Mouse (Mus musculus): Measurements from ENCODE around the gene Actr6. TPM values are rescaled to one million over a fixed set of nuclear protein-coding genes. Genes with fewer than 3 reads are reported as not detected.
A peak's percentile ranks its signal among the peaks of the same experiment; 100 is the strongest.

The Actr6 gene
- polyA plus RNA-seq (2014; fragmentation: Nextera tagmentation; extraction: Ambion mirVana) = 53.2 and 58.4 TPM in 2 replicates

GRCm38 (mm10) chr10:89732001-89732794, at the start of gene Actr6:
Gene Actr6, minus strand, starts transcription at chr10:89732295.
- peak within 1 kb of the TSS; percentile 70 for H3K9ac ChIP-seq
- ATAC-seq (ENCODE audit: low FRiP score) (peak; percentile 99), DNase-seq (ENCODE audit: low spot score) (peak; percentile 96)
- 1% methylated on average over 49 of the region's 49 CpGs for WGBS
- H3K9me3 ChIP-seq (ENCODE audit: control insufficient read depth, low read length) = no peaks in the 10 kb centered on the region
- peak within 1 kb of the TSS; percentile 82 for H3K27ac ChIP-seq
- peak within 1 kb of the TSS; percentile 57 for H3K4me3 ChIP-seq (replicated peaks; ENCODE audit: low read length)
- H3K36me3 ChIP-seq (replicated peaks; ENCODE audit: control insufficient read depth, insufficient read depth) = peaks cover 5% of the 10 kb centered on the region
- H3K4me2 ChIP-seq (replicated peaks) = peak within 1 kb of the TSS; percentile 77
- no peaks in the 10 kb centered on the region for H3K27me3 ChIP-seq (ENCODE audit: control insufficient read depth, insufficient read depth, low read length)
- H3K4me1 ChIP-seq (replicated peaks; ENCODE audit: control insufficient read depth, insufficient read depth, low read length) = peaks cover 11% of the 10 kb centered on the region

GRCm38 (mm10) chr10:89776029-89776428, 43.9 kb upstream of the Actr6 start:
- no peak overlapping the region for H3K9ac ChIP-seq
- ATAC-seq (ENCODE audit: low FRiP score) = no peak
- H3K4me3 ChIP-seq (replicated peaks; ENCODE audit: low read length) = no peak overlapping the region
- H3K9me3 ChIP-seq (ENCODE audit: control insufficient read depth, low read length) = no peaks in the 10 kb centered on the region
- DNase-seq (ENCODE audit: low spot score) = no peak
- no peaks in the 10 kb centered on the region for H3K27me3 ChIP-seq (ENCODE audit: control insufficient read depth, insufficient read depth, low read length)
- WGBS = 93% methylated on average over 6 of the region's 6 CpGs
- no peaks in the 10 kb centered on the region for H3K4me1 ChIP-seq (replicated peaks; ENCODE audit: control insufficient read depth, insufficient read depth, low read length)
- no peak overlapping the region for H3K27ac ChIP-seq
- H3K36me3 ChIP-seq (replicated peaks; ENCODE audit: control insufficient read depth, insufficient read depth) = peaks cover 18% of the 10 kb centered on the region
- no peak overlapping the region for H3K4me2 ChIP-seq (replicated peaks)

DNA sequence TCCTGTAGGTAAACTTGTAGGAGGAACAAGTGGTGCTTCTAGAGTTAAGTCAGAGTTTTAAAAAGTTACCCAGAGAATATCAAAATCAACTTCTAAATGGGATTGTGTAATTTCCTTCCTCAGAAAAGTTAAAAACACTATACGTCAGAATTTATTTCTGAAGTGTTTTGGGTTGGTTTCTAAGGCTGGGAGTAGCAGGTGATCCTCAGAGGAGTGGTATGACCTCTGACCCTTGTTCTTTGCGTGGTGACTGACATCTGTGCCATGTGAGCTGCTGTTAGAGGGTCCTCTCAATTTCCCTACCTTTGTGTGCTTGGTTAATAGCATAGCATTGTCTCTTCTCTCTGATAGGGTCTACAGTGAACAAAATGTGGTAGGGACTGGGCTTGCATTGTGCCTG, 39.8 kb upstream of the Actr6 start:
- H3K9ac ChIP-seq = no peak overlapping the region
- no peaks in the 10 kb centered on the region for H3K4me1 ChIP-seq (replicated peaks; ENCODE audit: control insufficient read depth, insufficient read depth, low read length)
- H3K27me3 ChIP-seq (ENCODE audit: control insufficient read depth, insufficient read depth, low read length) = no peaks in the 10 kb centered on the region
- peaks cover 10% of the 10 kb centered on the region; the same call in 1 of the 2 replicates for H3K36me3 ChIP-seq (replicated peaks; ENCODE audit: control insufficient read depth, insufficient read depth)
- no peaks in the 10 kb centered on the region for H3K9me3 ChIP-seq (ENCODE audit: control insufficient read depth, low read length)
- no peak overlapping the region for H3K4me2 ChIP-seq (replicated peaks)
- DNase-seq (ENCODE audit: low spot score) (no peak), ATAC-seq (ENCODE audit: low FRiP score) (no peak)
- 60% methylated on average over 2 of the region's 2 CpGs for WGBS
- H3K27ac ChIP-seq = no peak overlapping the region
- no peak overlapping the region for H3K4me3 ChIP-seq (replicated peaks; ENCODE audit: low read length)

DNA sequence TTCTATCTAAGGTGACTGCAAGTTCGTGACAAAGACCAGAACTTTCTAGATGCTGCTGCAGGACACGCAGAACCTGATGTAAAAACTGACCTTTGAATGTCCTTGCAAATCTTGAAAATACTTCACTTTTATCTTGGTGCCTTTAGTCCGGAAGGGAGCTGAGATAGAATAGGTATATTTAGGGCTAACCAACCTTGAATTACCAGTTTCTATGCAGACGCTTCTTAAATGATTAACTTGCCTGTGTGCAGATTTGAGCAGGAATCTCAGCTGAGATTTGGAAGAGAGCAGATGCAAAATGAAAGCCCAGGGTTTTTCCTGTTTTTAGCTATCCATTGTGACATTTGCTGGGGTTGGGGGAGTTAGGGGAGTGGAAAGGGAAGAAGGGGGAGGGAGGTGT, 37.0 kb upstream of the Actr6 start:
- no peak overlapping the region for H3K9ac ChIP-seq
- H3K4me3 ChIP-seq (replicated peaks; ENCODE audit: low read length) = no peak overlapping the region
- no peak for ATAC-seq (ENCODE audit: low FRiP score)
- H3K27ac ChIP-seq = no peak overlapping the region
- H3K36me3 ChIP-seq (replicated peaks; ENCODE audit: control insufficient read depth, insufficient read depth) = no peaks in the 10 kb centered on the region
- no peaks in the 10 kb centered on the region for H3K4me1 ChIP-seq (replicated peaks; ENCODE audit: control insufficient read depth, insufficient read depth, low read length)
- no peaks in the 10 kb centered on the region for H3K27me3 ChIP-seq (ENCODE audit: control insufficient read depth, insufficient read depth, low read length)
- WGBS = 92% methylated on average over 4 of the region's 4 CpGs
- H3K4me2 ChIP-seq (replicated peaks) = no peak overlapping the region
- DNase-seq (ENCODE audit: low spot score) = no peak
- H3K9me3 ChIP-seq (ENCODE audit: control insufficient read depth, low read length) = no peaks in the 10 kb centered on the region

DNA sequence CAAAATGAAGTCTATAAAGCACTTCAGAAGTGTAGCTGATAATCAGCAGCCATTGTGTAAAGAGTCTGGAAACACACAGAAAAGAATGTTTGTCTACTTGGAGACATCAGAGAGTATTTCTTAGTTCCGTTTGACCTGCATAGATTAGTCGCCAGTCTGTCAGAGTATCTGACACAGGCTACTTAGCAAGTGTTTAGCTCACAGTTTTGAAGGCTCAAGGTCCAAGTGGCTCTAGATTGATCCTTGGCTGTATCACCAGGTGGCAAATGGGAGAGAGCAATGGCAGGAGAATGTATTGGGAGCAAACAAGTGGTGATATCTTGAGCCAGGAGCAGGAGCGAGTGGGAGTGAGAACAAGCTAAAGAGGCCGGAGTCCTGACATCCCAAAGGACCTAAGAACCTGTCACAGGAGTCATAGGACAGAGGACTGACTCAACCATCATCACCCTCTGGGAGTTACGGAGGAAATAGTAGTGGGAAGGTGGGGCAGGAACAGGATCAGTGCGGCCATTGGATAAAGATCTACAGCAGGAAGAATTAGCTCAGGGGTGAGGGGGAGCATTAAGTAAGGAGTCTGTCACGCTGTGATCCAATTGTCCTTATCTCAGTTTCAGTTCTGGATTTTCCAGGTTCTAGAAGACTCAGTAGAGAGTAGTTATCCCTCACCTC, 36.4 kb upstream of the Actr6 start:
- H3K27me3 ChIP-seq (ENCODE audit: control insufficient read depth, insufficient read depth, low read length) = no peaks in the 10 kb centered on the region
- no peak for ATAC-seq (ENCODE audit: low FRiP score)
- DNase-seq (ENCODE audit: low spot score) = no peak
- no peaks in the 10 kb centered on the region for H3K4me1 ChIP-seq (replicated peaks; ENCODE audit: control insufficient read depth, insufficient read depth, low read length)
- H3K36me3 ChIP-seq (replicated peaks; ENCODE audit: control insufficient read depth, insufficient read depth) = no peaks in the 10 kb centered on the region
- 88% methylated on average over 7 of the region's 7 CpGs for WGBS
- H3K27ac ChIP-seq = no peak overlapping the region
- no peak overlapping the region for H3K9ac ChIP-seq
- no peak overlapping the region for H3K4me3 ChIP-seq (replicated peaks; ENCODE audit: low read length)
- no peaks in the 10 kb centered on the region for H3K9me3 ChIP-seq (ENCODE audit: control insufficient read depth, low read length)
- no peak overlapping the region for H3K4me2 ChIP-seq (replicated peaks)

DNA sequence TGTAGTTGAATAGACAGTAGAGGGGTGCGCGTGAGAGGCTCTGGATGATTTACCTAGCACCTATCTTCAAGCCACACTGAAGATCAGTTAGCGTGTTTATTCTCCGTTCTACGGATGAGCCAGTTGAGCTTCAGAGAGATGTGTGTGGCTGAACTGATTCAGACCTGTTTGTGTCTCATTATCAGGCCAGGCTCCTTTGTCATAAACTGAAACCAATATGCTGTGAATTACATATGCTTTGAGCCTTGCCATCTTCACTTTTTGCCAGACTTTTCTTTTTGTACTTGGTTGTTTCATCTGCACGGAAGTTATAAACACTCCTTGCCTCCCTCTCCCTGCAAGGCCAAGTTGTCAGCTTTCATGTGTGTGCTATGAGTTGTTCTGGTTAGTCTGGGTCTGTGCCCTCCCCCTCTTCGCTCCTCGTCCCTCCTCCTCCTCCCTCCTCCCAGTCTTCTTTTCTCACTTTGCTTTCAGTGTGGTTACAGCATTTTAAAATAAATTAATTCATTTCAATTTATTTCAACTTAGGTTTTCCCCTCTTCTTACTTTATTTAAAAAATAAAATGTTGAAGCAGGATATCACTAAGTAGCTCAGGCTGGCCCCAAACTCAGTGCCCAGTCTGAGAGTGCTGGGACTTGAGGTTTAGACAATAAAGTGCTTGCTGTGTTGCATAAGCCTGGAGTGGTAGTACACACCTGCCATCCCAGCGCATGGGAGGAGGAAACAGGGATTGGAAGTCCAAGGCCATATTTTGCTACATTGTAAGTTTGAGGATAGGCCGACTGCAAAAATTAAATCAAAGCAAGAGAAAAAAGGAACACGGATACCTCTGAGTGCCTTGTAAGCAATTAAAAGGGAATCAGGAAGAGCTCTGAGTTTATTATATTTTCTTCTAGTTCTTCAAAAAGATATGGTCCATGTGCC, 34.0 kb upstream of the Actr6 start:
- Histone ChIP-seq H3K27ac (no peak overlapping the region), H3K9ac (no peak overlapping the region), H3K27me3 (ENCODE audit: control insufficient read depth, insufficient read depth, low read length) (no peaks in the 10 kb centered on the region), H3K4me3 (replicated peaks; ENCODE audit: low read length) (no peak overlapping the region), H3K9me3 (ENCODE audit: control insufficient read depth, low read length) (no peaks in the 10 kb centered on the region), H3K36me3 (replicated peaks; ENCODE audit: control insufficient read depth, insufficient read depth) (no peaks in the 10 kb centered on the region), H3K4me2 (replicated peaks) (no peak overlapping the region), H3K4me1 (replicated peaks; ENCODE audit: control insufficient read depth, insufficient read depth, low read length) (no peaks in the 10 kb centered on the region)
- 93% methylated on average over 11 of the region's 11 CpGs for WGBS
- ATAC-seq (ENCODE audit: low FRiP score) (no peak), DNase-seq (ENCODE audit: low spot score) (no peak)

- Histone ChIP-seq H3K4me1 (replicated peaks; ENCODE audit: control insufficient read depth, insufficient read depth, low read length) (no peaks in the 10 kb centered on the region), H3K4me3 (replicated peaks; ENCODE audit: low read length) (no peak overlapping the region), H3K27me3 (ENCODE audit: control insufficient read depth, insufficient read depth, low read length) (no peaks in the 10 kb centered on the region), H3K4me2 (replicated peaks) (no peak overlapping the region), H3K36me3 (replicated peaks; ENCODE audit: control insufficient read depth, insufficient read depth) (no peaks in the 10 kb centered on the region), H3K9ac (no peak overlapping the region), H3K27ac (no peak overlapping the region), H3K9me3 (ENCODE audit: control insufficient read depth, low read length) (no peaks in the 10 kb centered on the region)
- ATAC-seq (ENCODE audit: low FRiP score) (no peak), DNase-seq (ENCODE audit: low spot score) (no peak)
- 93% methylated on average over 9 of the region's 9 CpGs for WGBS
Measured at GRCm38 (mm10) chr10:89764457-89765121, 32.5 kb upstream of the Actr6 start.

- ATAC-seq (ENCODE audit: low FRiP score) (no peak), DNase-seq (ENCODE audit: low spot score) (no peak)
- WGBS = 89% methylated on average over 5 of the region's 5 CpGs
- Histone ChIP-seq H3K4me3 (replicated peaks; ENCODE audit: low read length) (no peak overlapping the region), H3K27ac (no peak overlapping the region), H3K9me3 (ENCODE audit: control insufficient read depth, low read length) (no peaks in the 10 kb centered on the region), H3K27me3 (ENCODE audit: control insufficient read depth, insufficient read depth, low read length) (no peaks in the 10 kb centered on the region), H3K9ac (no peak overlapping the region), H3K4me2 (replicated peaks) (no peak overlapping the region), H3K36me3 (replicated peaks; ENCODE audit: control insufficient read depth, insufficient read depth) (no peaks in the 10 kb centered on the region), H3K4me1 (replicated peaks; ENCODE audit: control insufficient read depth, insufficient read depth, low read length) (no peaks in the 10 kb centered on the region)
Measured at GRCm38 (mm10) chr10:89760772-89761171, 28.7 kb upstream of the Actr6 start.

Measured in hindbrain, embryonic 14.5 days (tissue).